Mouse (Mus musculus): ENCODE data around the gene Fosl2. TPM values are rescaled to one million over a fixed set of nuclear protein-coding genes. Genes with fewer than 3 reads are reported as not detected.
A peak's percentile ranks its signal among the peaks of the same experiment; 100 is the strongest.

Fosl2 gene
- total RNA-seq (2021): 10 to 100 TPM in 1 of 2 experiments, 1 to 10 TPM in 1; 9.9 to 12.4 TPM
- long read RNA-seq, experiment 1, partial matches to known transcripts: 0 of 3 reads
- long read RNA-seq, experiment 1, other reads (novel, unspliced or antisense): 3 of 3 reads
- long read RNA-seq, experiment 2, full-length matches to known transcripts: 2 of 5 reads
- long read RNA-seq, experiment 2, partial matches to known transcripts: 0 of 5 reads
- long read RNA-seq, experiment 2, other reads (novel, unspliced or antisense): 3 of 5 reads

DNA sequence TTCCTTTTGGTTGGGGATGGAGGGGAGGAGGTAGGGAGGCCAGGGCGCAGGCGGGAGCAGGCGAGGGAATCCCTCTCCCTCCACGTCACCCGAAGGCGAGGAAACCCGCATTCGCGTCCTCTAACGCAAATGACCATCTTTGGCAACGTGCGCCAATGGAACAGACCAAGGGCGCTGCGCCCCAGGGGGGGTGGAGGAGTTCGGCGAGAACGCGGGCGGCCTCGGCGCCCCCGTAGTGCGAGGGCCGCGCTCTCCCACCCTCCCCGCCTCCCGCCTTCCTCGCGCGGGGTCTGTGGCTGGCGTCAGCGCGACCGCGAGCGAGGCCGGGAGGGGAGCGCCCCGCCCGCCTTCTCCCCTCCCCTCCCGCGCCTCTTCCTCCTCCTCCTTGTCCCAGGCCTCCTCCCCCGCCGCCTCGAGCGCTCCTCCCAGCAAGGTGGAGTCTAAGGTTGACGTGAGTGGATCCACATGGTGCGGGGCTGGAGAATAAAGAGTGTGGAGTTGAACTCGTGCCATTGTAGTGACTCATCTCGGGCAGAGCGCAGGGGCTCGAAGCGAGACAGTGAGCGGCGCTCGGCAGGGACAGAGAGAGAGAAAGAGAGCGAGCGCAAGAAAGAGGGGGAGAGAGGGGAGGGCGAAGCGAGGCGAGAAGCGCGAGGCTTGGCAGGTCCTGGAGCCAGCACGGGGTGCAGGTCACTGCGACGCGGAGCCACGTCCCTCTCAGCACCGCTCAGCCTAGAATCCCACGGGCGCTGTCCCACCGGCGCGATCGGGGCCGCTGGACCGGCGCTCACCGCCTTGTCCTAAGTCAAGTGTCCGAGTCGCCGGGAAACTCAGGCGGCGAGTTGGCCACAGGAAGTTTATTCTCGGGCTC, at the start of gene Fosl2:
TSS of gene Fosl2 (plus strand) at position 466 of the 871 bp plus-strand sequence.
- DNase-seq: peak; percentile 98

DNA sequence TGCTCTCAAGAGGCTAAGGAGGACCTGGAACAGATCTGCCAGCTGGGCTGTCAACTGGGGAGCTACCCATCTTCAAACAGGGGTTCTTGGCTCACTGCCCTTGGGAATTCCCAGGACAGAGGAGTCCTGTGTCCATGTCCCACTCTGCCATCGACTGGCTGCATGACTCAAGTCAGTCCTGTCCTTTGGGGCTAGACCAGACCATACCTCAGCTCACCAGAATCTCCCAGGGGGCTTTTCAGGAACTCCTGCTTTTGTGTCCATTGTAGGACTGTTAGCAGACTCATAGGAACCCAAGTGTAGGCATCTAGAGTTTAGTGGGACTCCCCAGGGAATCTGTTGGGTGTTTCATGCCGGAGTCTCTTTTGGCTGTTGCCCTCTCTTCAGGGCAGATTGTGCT, 49.6 kb upstream of the Fosl2 start:
- DNase-seq: no peak

- DNase-seq: peak; percentile 60
Measured at GRCm38 (mm10) chr5:32086526-32087090, 49.0 kb upstream of the Fosl2 start.

GRCm38 (mm10) chr5:32089481-32089880, 46.1 kb upstream of the Fosl2 start:
- DNase-seq: no peak

- DNase-seq: no peak
Measured at GRCm38 (mm10) chr5:32092281-32092680, 43.3 kb upstream of the Fosl2 start.

DNA sequence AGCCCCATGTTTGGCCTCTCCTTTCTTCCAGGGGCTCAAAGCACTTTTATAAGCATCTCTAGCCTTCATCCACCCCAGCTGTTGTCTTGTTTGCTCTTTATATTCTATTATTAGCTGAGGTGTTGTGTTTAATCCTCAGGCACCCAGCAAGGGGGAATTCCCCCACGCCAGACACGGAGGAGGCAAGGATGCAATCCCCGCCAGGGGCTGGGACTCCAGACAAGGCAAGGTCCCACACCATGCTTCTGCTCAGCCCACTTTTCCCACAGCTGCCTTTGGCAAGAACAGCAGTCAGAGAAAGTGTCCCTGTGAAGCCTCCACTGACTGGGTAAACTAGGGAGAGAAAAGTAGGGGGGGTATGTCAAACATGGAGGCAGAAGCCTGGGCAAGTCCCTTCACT, 36.9 kb upstream of the Fosl2 start:
- no peak for DNase-seq

GRCm38 (mm10) chr5:32102484-32102883, 33.1 kb upstream of the Fosl2 start:
- peak; percentile 84 for DNase-seq

DNA sequence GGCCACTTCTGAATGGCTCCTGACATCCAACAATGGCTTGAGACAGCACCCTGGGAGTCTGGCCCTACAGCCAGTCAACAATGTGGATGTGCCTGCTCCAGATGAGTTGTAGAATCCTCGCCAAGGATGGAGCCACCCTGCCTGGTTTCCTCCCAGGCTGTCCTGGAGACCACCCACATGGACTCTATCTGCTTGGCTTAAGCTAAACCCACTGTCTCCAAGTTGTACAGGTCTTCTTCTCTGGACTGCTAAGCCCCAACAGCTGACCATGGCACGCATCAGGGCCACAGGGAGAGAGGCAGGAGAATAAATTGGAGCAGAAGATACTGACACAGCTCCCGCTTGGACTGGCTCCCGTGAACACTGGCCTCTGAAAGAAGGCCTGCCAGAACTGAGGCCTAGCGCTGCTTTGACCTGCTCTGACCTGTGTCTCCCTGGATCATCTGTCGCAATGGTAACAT, 32.6 kb upstream of the Fosl2 start:
- DNase-seq: peak; percentile 87

- DNase-seq: no peak
Measured at GRCm38 (mm10) chr5:32103545-32103944, 32.1 kb upstream of the Fosl2 start.

DNA sequence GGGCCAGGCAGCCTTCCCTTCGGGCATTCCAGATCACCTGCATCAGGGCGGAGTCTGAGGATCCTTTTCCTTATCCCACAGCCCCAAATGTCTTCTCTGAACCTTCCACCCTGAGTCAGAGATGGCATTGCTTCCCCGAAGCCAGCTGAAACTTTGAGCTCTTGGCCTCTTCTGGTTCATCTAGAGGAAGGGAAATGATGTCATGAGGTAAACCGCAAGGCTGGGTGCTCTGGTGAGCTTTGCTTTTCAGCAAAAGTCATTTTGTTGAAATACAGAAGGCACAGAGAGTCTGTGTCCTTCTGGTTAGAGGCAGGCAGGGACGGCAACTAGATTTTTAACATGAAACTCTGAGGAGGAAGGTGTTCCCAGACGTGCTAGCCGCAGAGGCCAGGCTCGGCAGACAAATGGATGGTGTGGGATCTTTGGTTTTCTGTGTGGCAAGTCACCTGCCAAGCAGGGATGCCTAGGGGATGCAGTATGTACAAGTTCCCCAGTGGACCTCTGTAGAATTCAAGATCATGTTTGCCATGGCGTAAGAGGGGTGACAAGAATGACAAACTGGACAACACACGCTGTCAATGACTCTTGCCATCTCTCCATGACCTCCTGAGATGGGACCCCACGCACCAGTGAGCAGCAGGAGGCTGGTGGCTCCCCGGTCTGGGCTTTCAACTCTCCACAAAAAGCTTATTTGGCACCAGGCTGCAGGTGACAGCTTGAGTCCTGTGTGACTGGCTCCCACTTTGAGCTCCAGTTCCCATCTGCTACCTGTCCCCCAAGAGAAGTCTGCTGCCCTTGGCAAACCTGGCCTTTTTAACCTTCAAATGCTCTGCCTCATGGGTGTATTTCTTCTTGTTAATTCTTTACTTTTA, 31.2 kb upstream of the Fosl2 start:
- no peak for DNase-seq

GRCm38 (mm10) chr5:32106473-32107140, 29.0 kb upstream of the Fosl2 start:
- DNase-seq: peak; percentile 75

DNA sequence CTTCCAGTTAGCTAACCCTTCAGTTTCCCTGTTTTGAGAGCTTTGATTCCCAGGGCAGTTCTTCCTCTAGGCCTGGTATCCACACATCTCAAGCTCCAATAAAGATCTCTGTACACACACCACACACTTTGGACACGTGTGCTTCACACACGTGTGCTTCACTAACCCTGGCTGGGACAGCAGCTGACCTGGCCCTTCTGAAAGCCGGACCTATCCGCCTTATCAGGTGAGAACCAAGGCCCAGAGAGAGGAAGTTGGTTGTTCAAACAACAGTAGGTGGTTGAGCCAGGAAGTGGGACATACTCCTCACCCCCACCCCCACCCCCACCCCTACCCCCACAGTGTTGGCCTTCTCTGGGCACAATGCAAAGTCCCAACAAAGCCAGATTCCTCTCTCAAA, 24.9 kb upstream of the Fosl2 start:
- no peak for DNase-seq

DNA sequence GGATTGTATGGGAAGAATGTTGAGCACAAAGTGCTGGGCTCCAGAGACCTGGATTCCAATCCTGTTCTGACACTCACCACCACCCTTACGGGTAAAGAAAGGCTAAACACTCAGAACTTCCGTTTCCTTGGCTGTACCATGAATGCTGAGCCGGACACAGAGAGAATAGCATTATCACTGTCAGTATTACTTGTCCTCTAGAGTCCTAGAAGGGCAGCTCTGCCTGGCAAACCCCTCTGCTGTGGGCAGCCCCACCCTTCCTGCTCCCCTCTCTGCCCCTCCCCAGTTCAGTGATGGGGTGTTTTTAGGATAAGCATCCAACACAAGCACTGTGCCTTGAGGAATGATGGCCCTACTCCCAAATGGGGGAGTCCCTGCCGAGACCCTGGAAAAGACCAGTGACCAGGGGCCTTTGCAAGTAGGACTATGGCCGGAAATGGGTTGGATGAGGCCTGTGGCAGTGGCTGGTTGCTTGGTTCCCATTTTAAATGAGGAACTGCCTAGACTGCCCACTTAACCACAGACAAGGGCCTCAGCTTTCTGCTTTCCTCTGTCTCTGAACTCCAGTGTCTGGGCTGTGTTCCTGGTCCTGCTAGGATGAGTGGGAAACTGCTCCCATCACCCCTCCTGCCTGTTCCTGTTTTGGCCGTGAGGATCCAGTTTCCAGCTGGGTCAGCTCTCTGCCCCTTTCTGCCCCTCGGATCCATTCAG, 23.2 kb upstream of the Fosl2 start:
- DNase-seq: no peak

GRCm38 (mm10) chr5:32120901-32121376, 14.7 kb upstream of the Fosl2 start:
- no peak for DNase-seq

DNA sequence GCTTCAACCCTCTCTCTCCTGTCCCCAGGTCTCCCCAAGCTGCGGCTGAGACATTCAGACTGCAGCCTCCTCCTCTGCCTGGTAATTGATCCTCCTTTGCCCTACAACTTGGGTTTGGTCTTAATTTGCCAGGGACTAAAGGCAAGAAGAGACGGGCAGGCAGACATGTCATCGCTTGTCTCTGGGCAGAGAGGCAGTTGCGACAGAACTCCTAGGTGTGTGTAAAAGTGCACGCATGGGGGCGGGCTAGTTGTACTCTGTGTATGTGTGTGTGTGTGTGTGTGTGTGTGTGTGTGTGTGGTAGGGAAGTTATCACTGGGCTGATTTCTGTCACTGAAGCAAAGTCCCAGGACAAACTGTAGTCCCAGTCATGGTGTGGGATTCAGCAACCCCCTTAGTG, 13.7 kb upstream of the Fosl2 start:
- DNase-seq: no peak

GRCm38 (mm10) chr5:32122363-32122762, 13.2 kb upstream of the Fosl2 start:
- no peak for DNase-seq

GRCm38 (mm10) chr5:32124957-32125356, 10.6 kb upstream of the Fosl2 start:
- DNase-seq: no peak

DNA sequence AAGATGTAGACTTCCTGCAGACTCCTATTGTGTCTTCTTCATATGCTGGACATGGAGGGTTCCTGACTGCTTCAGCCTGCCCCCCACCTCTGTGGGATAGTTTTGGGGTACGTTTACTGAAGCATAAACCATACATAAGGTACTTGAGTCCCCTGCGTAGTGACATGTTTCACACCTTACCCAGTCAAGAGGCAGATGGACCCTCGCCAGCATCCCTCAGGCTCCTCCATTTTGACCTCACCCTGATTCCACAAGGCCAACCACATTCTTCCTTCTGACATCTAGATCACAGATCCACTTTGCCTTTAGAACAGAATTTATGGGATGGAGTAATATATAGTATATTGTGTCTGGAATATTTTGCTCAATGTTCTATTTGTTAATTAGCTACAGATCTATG, 8.4 kb upstream of the Fosl2 start:
- DNase-seq: no peak

DNA sequence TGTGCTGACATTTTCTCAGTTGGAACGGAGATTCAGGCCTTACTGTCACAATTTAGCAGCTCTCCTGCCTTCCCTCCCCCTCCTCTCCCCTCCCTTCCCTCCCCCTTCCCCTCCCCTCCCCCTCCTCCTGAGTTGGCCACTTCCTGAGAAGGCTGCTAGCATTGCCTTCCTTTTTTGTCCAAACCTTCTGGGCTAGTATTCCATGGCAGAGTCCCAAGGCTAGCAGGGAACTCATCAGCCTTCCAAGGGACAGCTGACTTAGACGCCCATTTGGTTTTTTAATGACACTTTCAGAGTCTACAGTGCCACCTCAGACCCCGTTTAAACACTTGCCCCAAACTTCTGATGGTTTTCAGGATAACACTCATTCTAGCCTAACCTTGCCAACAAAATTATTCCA, 7.7 kb upstream of the Fosl2 start:
- DNase-seq: no peak

- DNase-seq: peak; percentile 78
Measured at GRCm38 (mm10) chr5:32132971-32133501, 2.6 kb upstream of the Fosl2 start.
